12 mouse cellular contexts compared by ENCODE assay signal in genomic region chrX:52934496-52934895, GRCm38 (mm10). TPM values are rescaled to one million over a fixed set of nuclear protein-coding genes. Genes with fewer than 3 reads are reported as not detected.
DNase-seq lines count a peak whose midpoint lies in the region; ATAC-seq lines count a peak whose summit lies in the region.
"Had no signal": no experiment of that assay in that cellular context is flagged by ENCODE, and none has a peak within 500 bp of the region (broad histone marks: within the 10 kb centered on the region; RNA-seq: fewer than 3 reads in every experiment).

No protein-coding gene starts in this region.

- H3K4me1 ChIP-seq in hindbrain, embryonic 14.5 days (replicated peaks; ENCODE audit: control insufficient read depth, insufficient read depth, low read length): no peaks in the 10 kb centered on the region
- H3K4me1 ChIP-seq in hindbrain, embryonic 16.5 days (ENCODE audit: control insufficient read depth, insufficient read depth, low read depth, low read length): no peaks in the 10 kb centered on the region
- H3K4me1 ChIP-seq: midbrain, embryonic 13.5 days had no signal

- no peaks in the 10 kb centered on the region for H3K27me3 ChIP-seq in hindbrain, embryonic 14.5 days (ENCODE audit: control insufficient read depth, insufficient read depth, low read length)
- no peaks in the 10 kb centered on the region for H3K27me3 ChIP-seq in hindbrain, embryonic 16.5 days (replicated peaks; ENCODE audit: control insufficient read depth, insufficient read depth, low read length)
- H3K27me3 ChIP-seq: midbrain, embryonic 13.5 days had no signal

- no peaks in the 10 kb centered on the region for H3K9me3 ChIP-seq in hindbrain, embryonic 14.5 days (ENCODE audit: control insufficient read depth, low read length)
- H3K9me3 ChIP-seq in hindbrain, embryonic 16.5 days (ENCODE audit: control insufficient read depth, low read length): no peaks in the 10 kb centered on the region
- H3K9me3 ChIP-seq: midbrain, embryonic 13.5 days had no signal

- WGBS in hindbrain, embryonic 14.5 days: 81% methylated on average over 2 of the region's 2 CpGs
- 68% methylated on average over 2 of the region's 2 CpGs for whole genome bisulfite sequencing in hindbrain, embryonic 16.5 days

- no peak overlapping the region for H3K4me3 ChIP-seq in hindbrain, embryonic 14.5 days (replicated peaks; ENCODE audit: low read length)
- H3K4me3 ChIP-seq in hindbrain, embryonic 16.5 days (ENCODE audit: low read length): no peak overlapping the region
- H3K4me3 ChIP-seq: midbrain, embryonic 13.5 days had no signal

- H3K27ac ChIP-seq in hindbrain, embryonic 14.5 days: no peak overlapping the region
- H3K27ac ChIP-seq in hindbrain, embryonic 16.5 days (ENCODE audit: low read depth, low read length): no peak overlapping the region
- H3K27ac ChIP-seq: midbrain, embryonic 13.5 days had no signal

- H3K36me3 ChIP-seq in hindbrain, embryonic 14.5 days (replicated peaks; ENCODE audit: control insufficient read depth, insufficient read depth): no peaks in the 10 kb centered on the region; the same call in none of the 2 replicates
- H3K36me3 ChIP-seq in hindbrain, embryonic 16.5 days (ENCODE audit: control insufficient read depth, insufficient read depth, low read length): no peaks in the 10 kb centered on the region

- no peak for ATAC-seq in hindbrain, embryonic 14.5 days (ENCODE audit: low FRiP score)
- ATAC-seq in hindbrain, embryonic 16.5 days: no peak
- ATAC-seq in CD4-positive, CD25-positive, alpha-beta regulatory T cell, adult 4 months: peak; percentile 66
- ATAC-seq in erythroblast, adult 5-6 weeks (replicated peaks; ENCODE audit: low FRiP score, poor library complexity, severe bottlenecking): 0 out of 2 replicates have a peak, but pooled peaks have one; percentile 62
- ATAC-seq: midbrain, embryonic 13.5 days had no signal

- intact Hi-C loops in gastrocnemius, postnatal 36 days (cut with DNase I): loop anchor here (5.0 kb wide), 1 partner anchor 67 kb away; no protein-coding TSS in a partner anchor

- no peak overlapping the region for H3K9ac ChIP-seq in hindbrain, embryonic 14.5 days
- no peak overlapping the region for H3K9ac ChIP-seq in hindbrain, embryonic 16.5 days (ENCODE audit: low read depth, low read length)
- H3K9ac ChIP-seq: midbrain, embryonic 13.5 days had no signal

- peak; percentile 35 for DNase-seq in hindbrain, embryonic 14.5 days (ENCODE audit: low spot score)
- peak; percentile 31 for DNase-seq in 416B (ENCODE audit: low read depth)
- no peak for DNase-seq in testis, postnatal 10 days (ENCODE audit: low spot score)
- DNase-seq in gastrocnemius, postnatal 36 days: no peak
- no peak for DNase-seq in T-cell, adult 2 months (ENCODE audit: low spot score)
- DNase-seq: cerebellum, postnatal 14 days; kidney, adult 8-10 months; thymus, postnatal 36 days had no signal

- no peak overlapping the region for H3K4me2 ChIP-seq in hindbrain, embryonic 14.5 days (replicated peaks)
- H3K4me2 ChIP-seq in hindbrain, embryonic 16.5 days (ENCODE audit: low read length): no peak overlapping the region
- H3K4me2 ChIP-seq: midbrain, embryonic 13.5 days had no signal

RNA-seq across cellular contexts. Expression of gene Phf6, which starts 22.4 kb away (rescaled TPM):
- polyA plus RNA-seq in hindbrain, embryonic 14.5 days (2014; fragmentation: Nextera tagmentation; extraction: Ambion mirVana): 71.2 and 81.7 TPM in 2 replicates
- polyA plus RNA-seq in hindbrain, embryonic 16.5 days (2015; fragmentation: Nextera tagmentation; extraction: Ambion mirVana): 47.0 and 57.8 TPM in 2 replicates
- 10 to 100 TPM; 34.9 to 40.1 TPM for polyA plus RNA-seq in CD4-positive, CD25-positive, alpha-beta regulatory T cell, adult 4 months (2017; shearing (Covaris generic))
- 10.9 and 17.9 TPM in 2 replicates for total RNA-seq in erythroblast, adult 5-6 weeks (2015; ENCODE audit: low replicate concordance)
- 6.3 and 7.5 TPM in 2 replicates for total RNA-seq in erythroblast, adult 5-6 weeks (2017; ENCODE audit: low replicate concordance)
- total RNA-seq in gastrocnemius, postnatal 36 days (2021): 1 to 10 TPM; 2.8 to 4.2 TPM

RNA-seq across cellular contexts. Expression of gene Hprt, which starts 53.4 kb away (rescaled TPM):
- polyA plus RNA-seq in hindbrain, embryonic 14.5 days (2014; fragmentation: Nextera tagmentation; extraction: Ambion mirVana): 137 and 139 TPM in 2 replicates
- polyA plus RNA-seq in hindbrain, embryonic 16.5 days (2015; fragmentation: Nextera tagmentation; extraction: Ambion mirVana): 133 and 164 TPM in 2 replicates
- polyA plus RNA-seq in CD4-positive, CD25-positive, alpha-beta regulatory T cell, adult 4 months (2017; shearing (Covaris generic)): 100 to 1,000 TPM; 253 to 255 TPM
- total RNA-seq in erythroblast, adult 5-6 weeks (2015; ENCODE audit: low replicate concordance): 112 and 116 TPM in 2 replicates
- 83.4 and 84.2 TPM in 2 replicates for total RNA-seq in erythroblast, adult 5-6 weeks (2017; ENCODE audit: low replicate concordance)
- total RNA-seq in gastrocnemius, postnatal 36 days (2021): 10 to 100 TPM; 20.0 to 22.7 TPM

Comparison
In these comparisons a context has a peak if more than half of its experiments do, and no peak if none do; other contexts are left out.
1. ATAC-seq: peak in CD4-positive, CD25-positive, alpha-beta regulatory T cell, adult 4 months (single experiment) and erythroblast, adult 5-6 weeks (single experiment); none in hindbrain, embryonic 14.5 days (single experiment) and hindbrain, embryonic 16.5 days (single experiment).
2. DNase-seq: peak in hindbrain, embryonic 14.5 days (single experiment) and 416B (single experiment); none in testis, postnatal 10 days (single experiment), gastrocnemius, postnatal 36 days (0 of 2) and T-cell, adult 2 months (single experiment).